Mouse (Mus musculus): ENCODE data around the gene Plcl2. TPM values are rescaled to one million over a fixed set of nuclear protein-coding genes. Genes with fewer than 3 reads are reported as not detected.
"Not testable (repeated sequence)": the region's sequence is repeated elsewhere in the genome, so short reads cannot be mapped to it uniquely, and the experiment has no call there.

Gene Plcl2
- polyA plus RNA-seq, 1 experiment from 2014 or later = 5.6 TPM

DNA sequence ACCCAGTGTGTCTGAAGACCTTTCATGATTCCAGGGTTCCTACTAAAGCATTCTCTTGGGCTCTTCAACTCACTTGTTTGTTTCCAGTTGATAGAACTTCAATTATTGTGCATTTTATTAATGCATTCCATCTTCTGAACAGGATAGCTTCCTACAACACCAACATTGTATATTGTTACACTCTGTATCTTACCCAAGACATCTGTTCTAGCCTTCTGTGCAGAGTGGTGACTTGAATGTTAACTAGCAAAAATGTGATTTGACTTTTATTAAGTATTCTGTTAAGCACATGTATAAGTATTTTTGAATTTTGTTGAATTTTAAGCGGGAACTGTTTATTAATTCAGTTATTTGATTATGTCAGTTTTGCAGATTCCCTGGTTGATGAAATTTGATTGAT lies 132.7 kb downstream of the Plcl2 start:
- H3K27ac ChIP-seq (ENCODE audit: low read depth, low read length) = no peak overlapping the region
- H3K36me3 ChIP-seq (ENCODE audit: control insufficient read depth, insufficient read depth, low read length) = no peaks in the 10 kb centered on the region
- no peaks in the 10 kb centered on the region for H3K27me3 ChIP-seq (ENCODE audit: control insufficient read depth, insufficient read depth, low read length)
- 96% methylated on average over 1 of the region's 1 CpGs for WGBS
- no peak overlapping the region for H3K4me2 ChIP-seq (replicated peaks; ENCODE audit: low read depth, low read length)
- no peak overlapping the region for H3K4me3 ChIP-seq (ENCODE audit: low read length)
- H3K4me1 ChIP-seq (ENCODE audit: control insufficient read depth, insufficient read depth, low read length) = no peaks in the 10 kb centered on the region
- no peak for ATAC-seq (ENCODE audit: low FRiP score, low TSS enrichment)
- no peak overlapping the region for H3K9ac ChIP-seq (ENCODE audit: low read depth, low read length)
- H3K9me3 ChIP-seq (ENCODE audit: control insufficient read depth, low read length) = no peaks in the 10 kb centered on the region

DNA sequence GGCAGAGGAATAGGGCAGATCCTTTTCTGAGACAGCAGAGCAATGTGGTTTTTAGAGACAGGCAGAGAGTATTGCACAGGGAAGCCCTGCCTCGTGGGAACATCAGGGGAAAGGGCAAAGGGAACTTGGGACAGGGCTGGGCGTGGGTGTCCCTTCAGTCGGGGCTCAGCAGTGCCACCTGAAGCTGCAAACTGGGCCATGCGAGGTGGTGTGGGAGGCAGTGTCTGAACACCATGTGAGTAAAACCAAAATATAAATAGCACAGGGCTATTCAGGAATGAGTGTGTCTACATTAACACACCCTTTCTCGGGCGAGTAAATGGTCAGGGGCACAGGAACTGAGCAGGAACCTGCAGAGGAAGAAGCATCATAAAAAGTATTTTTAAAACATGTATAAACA lies 134.2 kb downstream of the Plcl2 start:
- no peaks in the 10 kb centered on the region for H3K27me3 ChIP-seq (ENCODE audit: control insufficient read depth, insufficient read depth, low read length)
- H3K4me1 ChIP-seq (ENCODE audit: control insufficient read depth, insufficient read depth, low read length) = no peaks in the 10 kb centered on the region
- ATAC-seq (ENCODE audit: low FRiP score, low TSS enrichment) = no peak
- H3K9ac ChIP-seq (ENCODE audit: low read depth, low read length) = no peak overlapping the region
- peaks cover 7% of the 10 kb centered on the region; the same call in 1 of the 2 replicates for H3K9me3 ChIP-seq (ENCODE audit: control insufficient read depth, low read length)
- H3K4me3 ChIP-seq (ENCODE audit: low read length) = no peak overlapping the region
- 58% methylated on average over 6 of the region's 6 CpGs for WGBS
- H3K27ac ChIP-seq (ENCODE audit: low read depth, low read length) = no peak overlapping the region
- H3K36me3 ChIP-seq (ENCODE audit: control insufficient read depth, insufficient read depth, low read length) = no peaks in the 10 kb centered on the region
- no peak overlapping the region for H3K4me2 ChIP-seq (replicated peaks; ENCODE audit: low read depth, low read length)

DNA sequence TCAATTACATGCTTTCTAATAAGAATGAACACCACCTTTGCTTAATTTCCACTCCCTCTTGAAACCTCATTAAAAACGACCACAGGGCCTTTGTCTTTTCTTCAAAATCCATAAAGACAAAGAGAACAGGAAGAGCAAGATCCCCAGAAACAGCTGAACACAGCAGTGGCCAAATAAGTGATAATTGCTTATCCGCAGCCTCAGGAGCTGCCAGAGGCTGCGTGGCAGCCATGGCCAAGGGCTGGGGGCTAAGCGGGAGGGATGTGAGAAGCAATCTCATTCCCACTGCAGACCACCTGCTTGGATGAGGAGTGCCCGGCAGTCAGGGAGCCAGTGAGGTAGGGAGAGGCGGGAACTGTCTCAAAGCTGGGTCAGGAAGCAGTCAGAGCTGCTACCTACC lies 134.8 kb downstream of the Plcl2 start:
- Histone ChIP-seq H3K4me3 (ENCODE audit: low read length) (no peak overlapping the region), H3K4me1 (ENCODE audit: control insufficient read depth, insufficient read depth, low read length) (no peaks in the 10 kb centered on the region), H3K36me3 (ENCODE audit: control insufficient read depth, insufficient read depth, low read length) (no peaks in the 10 kb centered on the region), H3K9ac (ENCODE audit: low read depth, low read length) (no peak overlapping the region), H3K27me3 (ENCODE audit: control insufficient read depth, insufficient read depth, low read length) (no peaks in the 10 kb centered on the region), H3K27ac (ENCODE audit: low read depth, low read length) (no peak overlapping the region), H3K4me2 (replicated peaks; ENCODE audit: low read depth, low read length) (no peak overlapping the region), H3K9me3 (ENCODE audit: control insufficient read depth, low read length) (peaks cover 9% of the 10 kb centered on the region; the same call in 1 of the 2 replicates)
- WGBS = 38% methylated on average over 6 of the region's 6 CpGs
- ATAC-seq (ENCODE audit: low FRiP score, low TSS enrichment) = no peak

DNA sequence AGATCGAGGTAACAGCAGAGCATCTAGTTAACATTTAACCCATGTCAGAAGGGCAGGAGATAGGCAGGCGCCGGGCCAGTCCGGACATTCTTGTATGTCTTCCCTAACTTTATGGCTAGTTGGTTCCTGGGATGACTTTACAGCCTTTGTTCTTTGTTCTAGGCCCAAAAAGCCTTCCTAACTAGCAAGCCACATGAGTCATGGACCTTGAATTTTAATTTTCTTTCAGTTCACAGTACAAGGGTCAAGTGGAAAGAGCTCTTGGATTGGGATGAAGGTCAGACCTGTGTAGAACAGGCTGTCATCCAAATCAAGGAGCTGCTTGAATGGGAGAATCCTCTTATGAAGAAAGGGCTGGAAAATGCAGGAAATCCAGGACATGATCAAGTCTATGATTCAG lies 138.9 kb downstream of the Plcl2 start:
- H3K27ac ChIP-seq (ENCODE audit: low read depth, low read length); H3K27me3 ChIP-seq (ENCODE audit: control insufficient read depth, insufficient read depth, low read length); ATAC-seq (ENCODE audit: low FRiP score, low TSS enrichment); H3K9ac ChIP-seq (ENCODE audit: low read depth, low read length); H3K36me3 ChIP-seq (ENCODE audit: control insufficient read depth, insufficient read depth, low read length); H3K9me3 ChIP-seq (ENCODE audit: control insufficient read depth, low read length); H3K4me1 ChIP-seq (ENCODE audit: control insufficient read depth, insufficient read depth, low read length); H3K4me2 ChIP-seq (replicated peaks; ENCODE audit: low read depth, low read length); H3K4me3 ChIP-seq (ENCODE audit: low read length): not testable (repeated sequence)
- 92% methylated on average over 4 of the region's 4 CpGs for WGBS

DNA sequence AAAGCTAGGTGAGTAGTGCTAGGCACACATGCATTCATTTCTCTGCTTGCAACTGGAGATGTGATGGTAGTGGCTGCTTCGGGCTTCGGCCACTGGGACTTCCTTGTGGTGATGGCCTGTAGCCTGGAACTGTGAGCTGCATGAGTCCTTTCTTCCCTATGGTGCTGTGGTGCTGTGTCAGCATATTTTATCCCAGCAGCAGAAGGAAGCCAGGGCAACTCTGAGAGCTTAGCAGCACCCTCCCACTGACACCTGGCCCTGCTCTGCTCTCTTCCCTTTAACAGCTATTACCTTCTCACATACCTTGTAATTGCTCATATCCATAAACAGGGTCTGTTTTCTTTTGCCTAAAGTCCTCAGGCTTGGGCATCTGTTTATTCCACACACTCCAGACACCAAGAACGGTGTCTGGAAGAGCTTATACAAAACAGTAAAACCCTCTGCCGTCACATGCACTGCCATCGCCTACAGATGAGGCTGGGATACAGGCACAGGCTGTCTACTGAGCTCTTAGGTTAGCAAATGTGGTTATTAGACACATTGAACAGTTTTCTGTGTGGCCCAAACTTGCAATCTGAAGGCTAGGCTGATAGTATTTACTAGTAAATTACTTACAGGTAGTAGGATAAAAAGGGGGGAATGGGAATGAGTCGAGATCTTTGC lies 139.7 kb downstream of the Plcl2 start:
- H3K27ac ChIP-seq (ENCODE audit: low read depth, low read length) = no peak overlapping the region
- no peak overlapping the region for H3K4me2 ChIP-seq (replicated peaks; ENCODE audit: low read depth, low read length)
- H3K36me3 ChIP-seq (ENCODE audit: control insufficient read depth, insufficient read depth, low read length) = no peaks in the 10 kb centered on the region
- peaks cover 9% of the 10 kb centered on the region; the same call in 1 of the 2 replicates for H3K9me3 ChIP-seq (ENCODE audit: control insufficient read depth, low read length)
- H3K4me1 ChIP-seq (ENCODE audit: control insufficient read depth, insufficient read depth, low read length) = no peaks in the 10 kb centered on the region
- H3K4me3 ChIP-seq (ENCODE audit: low read length) = no peak overlapping the region
- no peak overlapping the region for H3K9ac ChIP-seq (ENCODE audit: low read depth, low read length)
- no peaks in the 10 kb centered on the region for H3K27me3 ChIP-seq (ENCODE audit: control insufficient read depth, insufficient read depth, low read length)
- WGBS = 96% methylated on average over 6 of the region's 6 CpGs
- no peak for ATAC-seq (ENCODE audit: low FRiP score, low TSS enrichment)

DNA sequence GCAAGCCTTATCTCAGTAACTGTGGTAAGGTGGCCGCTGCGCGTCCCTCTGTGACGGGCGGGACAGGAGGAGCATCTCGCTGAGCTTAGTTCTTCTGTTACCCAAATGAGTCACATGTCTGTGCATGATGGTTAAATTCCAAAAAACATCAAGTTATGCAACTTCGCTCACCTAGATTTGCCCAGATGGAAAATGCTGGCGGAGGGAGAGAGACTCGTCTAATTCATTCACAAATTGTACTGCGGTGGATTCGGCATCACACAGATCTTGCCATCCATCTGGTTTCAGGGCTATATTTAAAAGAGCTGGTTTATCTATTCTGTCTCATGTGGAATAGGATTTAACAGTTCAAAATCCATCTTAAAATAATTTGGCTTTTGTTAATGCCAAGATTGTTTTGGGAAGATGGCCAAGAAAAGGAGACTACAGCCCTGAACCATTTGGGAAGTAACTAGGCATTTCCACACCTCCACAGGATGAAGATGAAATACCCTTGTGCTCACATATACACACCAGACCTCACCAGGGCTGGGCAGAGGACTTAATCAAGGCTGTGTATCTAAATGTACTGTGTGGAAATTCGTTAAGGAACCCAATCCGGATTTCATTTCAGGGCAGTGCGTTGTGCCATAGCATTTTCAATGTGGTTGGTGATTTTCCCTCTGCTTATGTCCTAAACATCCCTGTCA lies 141.5 kb downstream of the Plcl2 start:
- Histone ChIP-seq H3K9ac (ENCODE audit: low read depth, low read length) (no peak overlapping the region), H3K27me3 (ENCODE audit: control insufficient read depth, insufficient read depth, low read length) (no peaks in the 10 kb centered on the region), H3K27ac (ENCODE audit: low read depth, low read length) (no peak overlapping the region), H3K4me1 (ENCODE audit: control insufficient read depth, insufficient read depth, low read length) (no peaks in the 10 kb centered on the region), H3K36me3 (ENCODE audit: control insufficient read depth, insufficient read depth, low read length) (no peaks in the 10 kb centered on the region), H3K4me2 (replicated peaks; ENCODE audit: low read depth, low read length) (no peak overlapping the region), H3K9me3 (ENCODE audit: control insufficient read depth, low read length) (peaks cover 9% of the 10 kb centered on the region; the same call in 1 of the 2 replicates), H3K4me3 (ENCODE audit: low read length) (no peak overlapping the region)
- WGBS = 95% methylated on average over 14 of the region's 14 CpGs
- no peak for ATAC-seq (ENCODE audit: low FRiP score, low TSS enrichment)

DNA sequence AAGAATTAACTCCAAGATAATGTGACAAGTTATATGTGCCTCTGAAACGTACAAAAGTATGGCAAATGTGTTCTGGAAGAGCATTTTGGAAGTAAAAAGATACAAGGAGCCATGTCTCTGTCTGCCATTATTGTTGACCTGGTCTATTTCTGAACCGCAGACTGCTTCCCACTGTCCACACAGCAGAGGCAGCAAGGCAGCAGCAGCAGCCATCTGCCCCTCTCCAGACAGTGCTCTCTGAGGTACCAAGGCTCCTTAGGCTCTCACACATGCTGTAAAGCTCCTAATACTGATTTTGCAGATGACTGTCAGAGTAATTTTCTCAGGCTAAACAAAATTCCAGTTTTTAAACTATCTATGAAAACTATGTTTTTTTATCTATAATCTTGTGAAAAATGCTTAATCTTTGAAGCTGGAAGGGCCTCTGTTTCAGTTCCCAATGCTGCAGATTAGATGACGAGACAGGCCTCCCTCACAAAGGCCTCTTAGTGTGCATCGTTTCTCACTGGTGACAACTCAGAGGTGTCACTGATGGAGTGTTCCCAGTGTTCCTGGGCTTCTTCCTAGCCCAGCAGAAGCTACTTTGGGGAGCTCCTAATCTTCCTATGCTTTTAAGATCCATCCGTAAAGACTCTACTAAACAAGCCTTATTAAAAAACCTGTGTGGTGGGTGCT lies 145.7 kb downstream of the Plcl2 start:
- H3K36me3 ChIP-seq (ENCODE audit: control insufficient read depth, insufficient read depth, low read length) = no peaks in the 10 kb centered on the region
- no peak overlapping the region for H3K4me3 ChIP-seq (ENCODE audit: low read length)
- no peak overlapping the region for H3K4me2 ChIP-seq (replicated peaks; ENCODE audit: low read depth, low read length)
- no peak overlapping the region for H3K27ac ChIP-seq (ENCODE audit: low read depth, low read length)
- H3K9ac ChIP-seq (ENCODE audit: low read depth, low read length) = no peak overlapping the region
- no peaks in the 10 kb centered on the region for H3K4me1 ChIP-seq (ENCODE audit: control insufficient read depth, insufficient read depth, low read length)
- 72% methylated on average over 5 of the region's 5 CpGs for WGBS
- peaks cover 3% of the 10 kb centered on the region; the same call in 1 of the 2 replicates for H3K9me3 ChIP-seq (ENCODE audit: control insufficient read depth, low read length)
- no peak for ATAC-seq (ENCODE audit: low FRiP score, low TSS enrichment)
- H3K27me3 ChIP-seq (ENCODE audit: control insufficient read depth, insufficient read depth, low read length) = no peaks in the 10 kb centered on the region

DNA sequence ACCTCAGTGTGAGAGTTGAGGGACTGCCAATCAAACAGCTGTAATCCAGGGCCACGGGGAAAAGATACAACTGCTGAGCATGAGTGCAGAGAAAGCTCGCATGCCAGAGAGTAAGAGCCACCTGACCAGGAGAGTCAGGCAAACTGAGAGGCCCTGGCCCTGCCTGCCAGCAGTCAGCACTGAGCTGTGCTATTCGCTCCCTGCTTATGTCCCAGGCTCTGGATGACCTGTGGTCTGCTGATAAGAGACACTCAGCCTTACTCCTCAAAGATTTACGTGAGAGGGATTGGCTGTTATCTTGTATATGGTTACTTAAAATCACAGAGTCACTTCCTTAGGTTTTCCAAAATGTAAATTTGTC lies 146.2 kb downstream of the Plcl2 start:
- no peaks in the 10 kb centered on the region for H3K4me1 ChIP-seq (ENCODE audit: control insufficient read depth, insufficient read depth, low read length)
- no peak overlapping the region for H3K27ac ChIP-seq (ENCODE audit: low read depth, low read length)
- H3K4me2 ChIP-seq (replicated peaks; ENCODE audit: low read depth, low read length) = no peak overlapping the region
- no peaks in the 10 kb centered on the region for H3K27me3 ChIP-seq (ENCODE audit: control insufficient read depth, insufficient read depth, low read length)
- 65% methylated on average over 4 of the region's 4 CpGs for WGBS
- H3K36me3 ChIP-seq (ENCODE audit: control insufficient read depth, insufficient read depth, low read length) = no peaks in the 10 kb centered on the region
- no peak overlapping the region for H3K4me3 ChIP-seq (ENCODE audit: low read length)
- peaks cover 3% of the 10 kb centered on the region; the same call in 1 of the 2 replicates for H3K9me3 ChIP-seq (ENCODE audit: control insufficient read depth, low read length)
- ATAC-seq (ENCODE audit: low FRiP score, low TSS enrichment) = no peak
- H3K9ac ChIP-seq (ENCODE audit: low read depth, low read length) = no peak overlapping the region

DNA sequence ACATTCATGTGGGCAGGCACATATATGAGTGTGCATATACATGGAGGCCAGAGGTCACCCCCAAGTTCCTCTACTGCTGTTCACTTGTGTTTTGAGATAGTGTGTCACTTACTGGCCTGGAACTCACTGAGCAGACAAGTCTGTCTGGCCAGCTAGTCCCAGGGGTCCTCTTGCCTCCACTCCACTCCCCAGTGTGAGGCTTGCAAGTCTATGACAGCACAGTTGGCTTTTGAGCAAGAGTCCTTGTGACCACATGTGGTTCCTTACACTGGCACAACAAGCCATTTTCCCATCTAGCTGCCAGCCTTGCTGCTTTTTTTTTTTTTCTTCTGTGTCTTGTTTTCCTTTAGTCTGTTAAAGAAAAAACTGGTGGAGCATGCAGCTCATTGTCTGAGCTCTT lies 148.1 kb downstream of the Plcl2 start:
- H3K4me3 ChIP-seq (ENCODE audit: low read length) = no peak overlapping the region
- no peak overlapping the region for H3K27ac ChIP-seq (ENCODE audit: low read depth, low read length)
- H3K36me3 ChIP-seq (ENCODE audit: control insufficient read depth, insufficient read depth, low read length) = no peaks in the 10 kb centered on the region
- no peak overlapping the region for H3K4me2 ChIP-seq (replicated peaks; ENCODE audit: low read depth, low read length)
- H3K9ac ChIP-seq (ENCODE audit: low read depth, low read length) = no peak overlapping the region
- H3K9me3 ChIP-seq (ENCODE audit: control insufficient read depth, low read length) = peaks cover 3% of the 10 kb centered on the region; the same call in 1 of the 2 replicates
- H3K27me3 ChIP-seq (ENCODE audit: control insufficient read depth, insufficient read depth, low read length) = no peaks in the 10 kb centered on the region
- ATAC-seq (ENCODE audit: low FRiP score, low TSS enrichment) = no peak
- H3K4me1 ChIP-seq (ENCODE audit: control insufficient read depth, insufficient read depth, low read length) = no peaks in the 10 kb centered on the region

Measured in kidney, embryonic 14.5 days (tissue).